Mouse (Mus musculus) cerebellum, adult 2 months (tissue): ENCODE measurements around the gene Slit3.

Experiments
- CTCF ChIP-seq: fragments of 200-500 bp; IDR thresholded peaks from 2 replicates; pipeline ENCODE4 v1.5.1; 2011; ENCODE audit warnings: low read depth, mild to moderate bottlenecking, control low read depth, low read length, moderate library complexity, borderline replicate concordance; ENCODE audit not compliant: insufficient read depth
- POLR2A ChIP-seq: fragments of 200-500 bp; IDR thresholded peaks from 2 replicates; pipeline ENCODE4 v1.6.1; 2011; ENCODE audit warnings: low read length, control low read depth, borderline replicate concordance; ENCODE audit not compliant: insufficient read depth

GRCm38 (mm10) chr11:35326346-35326745 is 205.3 kb downstream of the Slit3 start:
- TF ChIP-seq CTCF (no peak), POLR2A (no peak)
